Mouse (Mus musculus) Patski (cell line): Measurements from ENCODE around the gene Pex1. TPM values are rescaled to one million over a fixed set of nuclear protein-coding genes. Genes with fewer than 3 reads are reported as not detected.
A peak's percentile ranks its signal among the peaks of the same experiment; 100 is the strongest.
"Not testable (repeated sequence)": the region's sequence is repeated elsewhere in the genome, so short reads cannot be mapped to it uniquely, and the experiment has no call there.

Experiments used
- ATAC-seq: fragments of 100-300 bp; one replicate; pipeline ENCODE4 v1.8.0; 2021
- CTCF ChIA-PET: fragments of 350-600 bp; sonication (Branson Sonifier 250); formaldehyde crosslinking; loops from one replicate; lab custom pipeline; 2022; ENCODE audit warnings: inconsistent platforms; lab: Charles Lee
- POLR2A ChIA-PET: fragments of 350-600 bp; sonication (Branson Sonifier 250); formaldehyde crosslinking; loops from one replicate; lab custom pipeline; 2022; ENCODE audit warnings: antibody characterized with exemption, inconsistent platforms; lab: Charles Lee
- DNase-seq: peaks from one replicate; pipeline ENCODE4 v3.0.0-alpha.2; 2011; ENCODE audit warnings: low read depth, low spot score
- H3K27me3 ChIP-seq: fragments of 371-371 bp; one replicate; pipeline ENCODE4 v1.5.1; 2021
- CTCF ChIP-seq: fragments of 100-300 bp; IDR thresholded peaks from one replicate; pipeline ENCODE4 v1.5.1; 2021
- in situ Hi-C: fragments of 300-500 bp; cut with MboI; formaldehyde crosslinking; loops from 3 replicates; pipeline ENCODE4 v1.11.1; 2018; ENCODE audit warnings: low pct_unique_long_range_greater_than_20kb, mixed read lengths
- polyA plus RNA-seq: library from polyadenylated mRNA; unstranded; gene quantifications from one replicate; pipeline ENCODE4 v1.2.3, GENCODE M21; 2021

Pex1 gene
- polyA plus RNA-seq, 1 experiment from 2014 or later = 34.7 TPM

GRCm38 (mm10) chr5:3635286-3635685 lies 39.4 kb downstream of the Pex1 start:
- DNase-seq (no peak), ATAC-seq (no peak)
- ChIA-PET POLR2A (interaction anchor here (0.6 kb wide), 1 partner anchor 54 kb away, joined by 3 read pairs; no protein-coding TSS in a partner anchor), CTCF (no interaction called here)
- no peak for TF ChIP-seq CTCF
- H3K27me3 ChIP-seq = no peaks in the 10 kb centered on the region
- in situ Hi-C loops = no loop called here

GRCm38 (mm10) chr5:3644621-3645020 lies 48.8 kb downstream of the Pex1 start:
- in situ Hi-C loops = loop anchor here (5.0 kb wide), 2 partner anchors 163 to 238 kb away; no protein-coding TSS in a partner anchor
- DNase-seq = no peak
- no peak for TF ChIP-seq CTCF
- ChIA-PET CTCF (no interaction called here), POLR2A (no interaction called here)
- ATAC-seq = no peak
- H3K27me3 ChIP-seq = no peaks in the 10 kb centered on the region

GRCm38 (mm10) chr5:3645326-3645725 lies 49.5 kb downstream of the Pex1 start:
- ChIA-PET CTCF (interaction anchor here (1.8 kb wide), 1 partner anchor 12 kb away, joined by 5 read pairs; no protein-coding TSS in a partner anchor), POLR2A (interaction anchor here (0.7 kb wide), 3 partner anchors 43 to 398 kb away, joined by 3 to 7 read pairs (median 4); no protein-coding TSS in a partner anchor)
- ATAC-seq (no peak), DNase-seq (no peak)
- no peaks in the 10 kb centered on the region for H3K27me3 ChIP-seq
- no peak for TF ChIP-seq CTCF
- in situ Hi-C loops = no loop called here

- ChIA-PET POLR2A (interaction anchor here (1.2 to 1.3 kb wide), 2 partner anchors 66 to 156 kb away, joined by 3 to 4 read pairs; partner anchors contain the start of genes Ankib1 and Krit1), CTCF (interaction anchor here (0.8 to 1.8 kb wide), 2 partner anchors 13 to 148 kb away, joined by 3 to 5 read pairs; no protein-coding TSS in a partner anchor)
- no peak for ATAC-seq
- DNase-seq = no peak
- H3K27me3 ChIP-seq = no peaks in the 10 kb centered on the region
- in situ Hi-C loops = no loop called here
- no peak for TF ChIP-seq CTCF
These were observed 50.7 kb downstream of the Pex1 start for GRCm38 (mm10) chr5:3646539-3646938.

- DNase-seq (no peak), ATAC-seq (peak; percentile 60)
- H3K27me3 ChIP-seq = no peaks in the 10 kb centered on the region
- in situ Hi-C loops = no loop called here
- CTCF ChIA-PET = interaction anchor here (0.8 to 1.8 kb wide), 2 partner anchors 14 to 148 kb away, joined by 3 to 5 read pairs; no protein-coding TSS in a partner anchor
- POLR2A ChIA-PET = interaction anchor here (1.2 to 1.5 kb wide), 3 partner anchors 65 to 156 kb away, joined by 3 to 8 read pairs (median 4); partner anchors contain the start of genes Ankib1 and Krit1
- TF ChIP-seq CTCF = peak; percentile 94
These were observed 51.3 kb downstream of the Pex1 start for GRCm38 (mm10) chr5:3646991-3647707.

- H3K27me3 ChIP-seq = no peaks in the 10 kb centered on the region
- POLR2A ChIA-PET = interaction anchor here (1.1 to 1.5 kb wide), 2 partner anchors 12 to 156 kb away, joined by 3 to 8 read pairs; partner anchors contain the start of genes Ankib1 and Krit1
- peak; percentile 89 for ATAC-seq
- no peak for DNase-seq
- in situ Hi-C loops = no loop called here
- CTCF ChIA-PET = no interaction called here
- peak; percentile 58 for TF ChIP-seq CTCF
These were observed 51.8 kb downstream of the Pex1 start for GRCm38 (mm10) chr5:3647708-3648121.

- no peaks in the 10 kb centered on the region for H3K27me3 ChIP-seq
- TF ChIP-seq CTCF = no peak
- DNase-seq (no peak), ATAC-seq (no peak)
- ChIA-PET CTCF (no interaction called here), POLR2A (interaction anchor here (0.7 to 1.5 kb wide), 3 partner anchors 11 to 283 kb away, joined by 3 to 8 read pairs (median 3); partner anchors contain the start of genes Ankib1 and Krit1)
- in situ Hi-C loops = no loop called here
These were observed 52.5 kb downstream of the Pex1 start for GRCm38 (mm10) chr5:3648206-3648848.

GRCm38 (mm10) chr5:3648849-3649210 lies 53.0 kb downstream of the Pex1 start:
- no peak for ATAC-seq
- no peak for DNase-seq
- POLR2A ChIA-PET = interaction anchor here (0.7 to 1.5 kb wide), 3 partner anchors 10 to 283 kb away, joined by 3 to 8 read pairs (median 3); partner anchors contain the start of genes Ankib1 and Krit1
- no peaks in the 10 kb centered on the region for H3K27me3 ChIP-seq
- TF ChIP-seq CTCF = no peak
- in situ Hi-C loops = no loop called here
- CTCF ChIA-PET = no interaction called here

- in situ Hi-C loops = no loop called here
- H3K27me3 ChIP-seq = no peaks in the 10 kb centered on the region
- ATAC-seq (no peak), DNase-seq (no peak)
- ChIA-PET POLR2A (no interaction called here), CTCF (interaction anchor here (1.4 kb wide), 1 partner anchor 14 kb away, joined by 3 read pairs; no protein-coding TSS in a partner anchor)
- no peak for TF ChIP-seq CTCF
These were observed 55.0 kb downstream of the Pex1 start, which contains the start of gene Tmbim7 for GRCm38 (mm10) chr5:3650881-3651280. Gene Tmbim7 (plus strand): TSS chr5:3651181.

- CTCF ChIA-PET = interaction anchor here (1.4 kb wide), 1 partner anchor 13 kb away, joined by 3 read pairs; no protein-coding TSS in a partner anchor
- in situ Hi-C loops = no loop called here
- ATAC-seq (no peak), DNase-seq (no peak)
- no peaks in the 10 kb centered on the region for H3K27me3 ChIP-seq
- TF ChIP-seq CTCF = no peak
- POLR2A ChIA-PET = no interaction called here
These were observed 55.8 kb downstream of the Pex1 start for GRCm38 (mm10) chr5:3651621-3652020.

GRCm38 (mm10) chr5:3652903-3653575 lies 57.2 kb downstream of the Pex1 start:
- H3K27me3 ChIP-seq, POLR2A ChIA-PET, in situ Hi-C loops, DNase-seq, ATAC-seq, CTCF ChIA-PET: not testable (repeated sequence)
